Mouse (Mus musculus) spleen, adult 12 weeks (tissue): ENCODE measurements around the gene Ptn.
"Not testable (repeated sequence)": the region's sequence is repeated elsewhere in the genome, so short reads cannot be mapped to it uniquely, and the experiment has no call there.

Source experiments
- DNase-seq: peaks from one replicate; pipeline ENCODE4 v3.0.0; 2022; ENCODE audit warnings: low spot score

Gene Ptn

DNA sequence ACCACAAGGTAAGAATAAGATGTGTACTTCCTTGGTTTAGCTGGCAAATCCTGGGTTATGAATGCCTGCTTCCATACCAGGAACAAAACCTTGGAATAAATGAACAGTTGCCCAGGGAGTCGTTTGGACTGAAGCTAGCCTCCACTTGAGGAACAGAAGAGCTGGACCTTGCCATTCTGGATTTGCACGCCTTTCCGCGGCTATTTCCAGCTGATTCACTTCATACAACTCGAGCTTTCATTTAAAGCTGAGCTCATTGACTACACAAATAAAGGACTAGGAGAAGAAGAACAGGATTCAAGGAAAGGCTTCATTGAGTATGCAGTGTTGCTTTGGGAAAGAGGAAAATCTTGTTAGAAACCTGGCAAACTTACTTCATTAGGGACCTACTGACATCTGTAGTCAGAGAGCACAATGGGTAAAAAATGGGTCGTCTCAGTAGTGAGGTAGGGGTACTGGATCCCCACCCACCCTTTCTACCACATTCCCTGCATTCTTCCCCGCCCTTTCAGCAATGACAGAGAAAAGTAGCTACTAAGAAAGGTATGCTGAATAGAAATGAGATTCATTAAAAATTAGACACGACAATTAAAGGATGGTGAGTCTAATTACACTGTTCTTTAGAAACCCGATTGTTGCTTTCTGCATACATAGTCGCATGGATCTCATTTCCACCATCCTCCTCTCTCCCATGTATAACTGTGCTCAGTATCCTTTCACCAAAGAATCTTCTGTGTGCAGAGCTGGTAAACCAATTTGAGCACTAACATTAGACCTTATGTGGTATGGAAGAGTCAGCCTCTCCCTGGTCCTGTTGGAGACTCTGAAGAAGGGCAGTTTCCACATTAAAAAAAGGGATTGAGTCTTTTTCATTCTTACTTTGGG, 54.8 kb downstream of the Ptn start:
- no peak for DNase-seq

DNA sequence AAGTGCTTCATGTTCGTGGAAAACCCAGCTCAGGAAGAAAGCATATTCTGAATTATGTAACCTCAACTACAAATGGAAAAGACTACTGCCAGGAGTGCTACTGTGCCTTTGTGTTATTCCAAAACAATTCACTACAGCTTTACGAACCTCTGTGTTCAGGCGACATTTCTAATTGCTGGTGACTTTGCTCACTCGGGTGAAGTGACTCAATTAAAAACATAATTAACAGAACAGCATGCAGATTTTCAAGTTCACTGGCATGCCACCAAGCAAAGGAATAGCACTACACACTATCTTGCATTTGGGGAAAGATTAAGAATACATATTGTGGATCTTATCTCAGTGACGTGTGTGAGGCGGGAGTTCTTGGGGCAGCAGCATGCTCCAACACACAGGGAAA, 57.1 kb downstream of the Ptn start:
- DNase-seq = no peak

DNA sequence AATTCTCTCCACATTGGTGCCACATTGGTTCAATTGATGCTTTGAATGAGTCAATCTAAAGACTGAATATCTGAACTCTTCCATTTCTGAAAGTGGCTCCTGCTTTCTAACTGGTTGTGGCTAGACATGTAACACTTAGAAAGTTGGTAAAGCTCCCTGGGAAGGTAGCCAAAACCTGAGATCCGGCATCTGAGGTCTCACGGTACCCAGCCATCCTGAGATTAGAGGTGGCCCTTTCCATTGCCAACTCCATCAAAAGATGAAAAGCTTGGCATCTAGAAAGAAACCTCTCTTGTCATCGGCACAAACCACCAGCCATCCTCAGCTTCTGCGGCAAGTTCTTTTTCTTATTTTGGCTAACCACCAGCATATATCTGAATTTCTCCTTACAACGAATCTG, 70.2 kb downstream of the Ptn start:
- DNase-seq = no peak

DNA sequence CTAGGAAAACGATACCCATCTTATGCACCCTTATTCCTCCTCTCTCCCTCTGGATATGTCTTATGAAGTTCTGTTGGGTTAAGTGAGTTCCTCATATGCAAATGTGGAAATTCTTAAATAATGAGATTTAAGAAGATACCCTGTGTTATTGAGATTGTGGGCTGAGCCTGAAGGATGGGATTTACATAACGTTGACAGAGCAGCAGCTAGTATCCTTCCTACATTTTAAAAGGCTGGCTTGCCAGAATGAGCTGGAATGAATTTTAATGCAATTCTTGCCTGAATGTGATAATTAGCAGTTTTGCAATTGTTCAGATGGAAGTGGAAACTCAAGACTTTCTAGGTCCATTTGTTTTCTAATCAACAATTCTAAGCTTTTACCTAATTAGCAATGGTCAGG, 73.3 kb downstream of the Ptn start:
- no peak for DNase-seq

DNA sequence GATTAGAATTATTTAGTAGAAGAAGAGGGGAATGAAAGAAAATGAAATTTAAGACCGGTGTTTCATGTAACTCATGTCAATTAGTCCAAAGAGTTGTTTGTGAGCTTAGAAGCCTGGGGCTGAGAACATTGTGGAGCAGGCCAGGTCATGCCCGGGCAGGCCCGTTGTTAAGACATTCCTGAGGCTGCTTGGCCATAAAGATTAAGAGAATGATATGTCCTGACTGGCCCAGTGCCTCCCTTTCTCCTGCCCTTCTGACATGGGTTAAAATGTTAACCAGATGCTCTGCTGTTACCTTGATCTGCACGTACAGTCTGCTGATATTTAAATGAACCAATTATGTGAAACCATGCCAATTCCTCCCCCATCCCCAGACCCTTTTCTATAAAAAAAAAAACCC, 74.4 kb downstream of the Ptn start:
- DNase-seq = not testable (repeated sequence)

DNA sequence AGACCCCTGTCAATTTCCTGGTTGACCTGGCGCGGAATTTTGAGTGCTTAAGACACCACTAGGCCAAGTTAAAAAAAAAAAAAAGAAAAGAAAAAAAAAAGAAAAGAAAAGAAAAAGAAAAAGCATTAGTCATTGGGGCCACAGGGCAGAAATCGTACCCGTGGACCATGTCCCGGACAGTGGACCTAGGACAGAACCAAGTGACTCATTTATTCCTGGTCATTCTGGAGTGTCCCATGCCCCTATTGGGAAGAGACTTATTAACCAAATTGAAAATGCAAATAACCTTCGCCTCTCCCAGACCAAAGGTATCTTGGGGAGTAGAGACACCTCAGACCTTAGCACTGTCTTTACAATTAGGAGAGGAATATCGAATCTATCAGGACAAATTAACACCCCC, 80.2 kb downstream of the Ptn start:
- not testable (repeated sequence) for DNase-seq

DNA sequence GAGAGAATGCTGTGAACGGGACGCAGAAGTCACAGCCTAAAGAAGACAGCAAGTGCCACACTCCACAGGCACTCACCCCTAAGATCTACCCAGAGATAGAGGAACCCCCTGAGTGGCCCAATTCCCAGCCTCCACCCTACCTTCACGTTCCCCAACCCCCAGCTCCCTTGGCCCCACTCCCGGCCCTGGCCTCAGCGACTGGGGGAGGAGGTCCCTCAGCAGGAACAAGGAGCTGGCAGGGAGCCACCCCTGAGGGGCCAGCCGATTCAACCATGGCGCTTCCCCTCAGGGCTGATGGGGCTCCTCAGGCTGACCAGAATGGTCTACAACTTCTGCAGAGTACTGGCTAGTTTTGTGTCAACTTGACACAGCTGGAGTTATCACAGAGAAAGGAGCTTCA, 81.9 kb downstream of the Ptn start:
- no peak for DNase-seq

DNA sequence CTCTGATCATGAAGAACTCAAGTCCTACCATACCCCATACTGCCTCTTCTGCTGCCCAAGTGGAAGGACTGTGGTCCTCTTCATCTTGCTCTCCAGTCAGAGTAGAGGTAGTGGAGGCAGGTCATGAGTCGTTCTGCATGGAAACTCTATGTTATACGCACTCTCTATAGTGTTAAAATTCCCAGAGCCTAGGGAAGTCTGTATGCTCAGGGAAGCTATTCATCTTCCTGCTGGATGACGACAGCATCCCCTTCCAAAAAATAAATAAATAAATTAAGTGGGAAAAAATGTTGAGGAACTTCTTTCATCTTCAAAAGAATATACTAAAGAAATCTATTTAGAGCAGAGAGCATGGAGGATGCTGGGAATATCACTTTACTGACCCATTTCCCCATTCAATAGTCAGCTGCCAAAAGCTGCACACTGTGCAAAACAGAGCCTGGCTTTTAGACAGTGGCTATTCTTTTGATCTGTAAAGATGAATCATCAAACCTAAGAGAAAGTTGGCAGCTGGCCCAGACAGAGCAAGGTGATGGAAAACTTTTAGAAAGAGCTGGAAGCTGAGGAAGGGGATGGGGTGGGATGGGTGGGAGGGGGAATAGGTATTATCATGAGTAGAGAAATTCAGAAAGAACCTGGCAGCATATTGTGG, 84.4 kb downstream of the Ptn start:
- no peak for DNase-seq

DNA sequence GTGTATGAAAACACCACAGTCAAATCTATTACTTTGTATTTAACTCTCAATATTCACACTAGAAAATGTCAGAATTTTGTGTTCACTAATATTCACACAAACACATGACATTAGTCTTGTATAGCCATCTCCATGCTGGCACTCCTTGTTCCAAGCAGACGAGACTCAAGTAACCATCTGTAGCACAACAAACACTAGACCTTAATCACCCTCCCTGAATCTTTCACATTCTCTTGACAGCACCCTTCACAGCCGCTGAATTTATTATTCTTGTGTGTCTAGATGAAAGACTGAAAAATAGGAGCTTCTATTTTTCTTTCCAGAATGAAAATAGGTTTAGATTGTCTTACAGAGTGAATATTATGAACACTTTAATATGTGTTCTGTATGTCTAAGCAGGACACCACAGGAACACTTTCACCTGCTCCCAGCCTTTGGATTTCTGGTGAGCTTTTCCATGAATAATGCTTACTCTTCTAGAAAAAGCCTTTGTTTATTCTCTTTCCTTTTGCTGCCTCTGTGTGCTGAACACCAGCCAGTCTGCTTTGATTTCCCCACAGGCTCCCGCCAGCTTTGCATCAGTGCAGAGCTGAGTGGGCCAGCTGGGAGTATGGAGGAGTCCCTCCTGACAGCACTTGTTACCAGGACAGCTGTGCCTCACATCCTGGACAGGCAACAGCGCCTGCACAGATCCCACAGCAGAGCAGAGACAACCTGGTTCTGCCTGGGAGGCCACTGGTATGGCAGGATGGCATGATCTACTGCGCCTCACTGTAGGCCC, 87.1 kb downstream of the Ptn start:
- no peak for DNase-seq

DNA sequence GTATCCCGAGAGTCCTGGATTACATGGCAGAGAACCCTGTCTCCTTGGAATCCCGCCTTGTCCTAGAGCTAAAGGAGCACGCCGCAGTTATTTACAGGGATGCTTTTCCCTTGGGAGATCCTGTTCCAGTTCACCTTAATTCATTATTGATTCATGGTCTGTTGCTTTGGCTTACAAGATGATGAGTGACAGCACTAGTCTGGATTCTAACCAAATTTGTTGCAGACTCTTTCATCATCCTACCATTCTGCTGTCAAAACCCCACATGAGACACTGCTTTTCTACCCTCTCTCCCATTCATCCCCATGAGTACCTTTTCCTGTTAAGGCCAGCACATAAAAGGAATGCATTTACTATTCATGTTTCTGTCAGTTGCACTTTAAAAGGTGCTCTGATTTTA, 96.7 kb downstream of the Ptn start:
- no peak for DNase-seq

DNA sequence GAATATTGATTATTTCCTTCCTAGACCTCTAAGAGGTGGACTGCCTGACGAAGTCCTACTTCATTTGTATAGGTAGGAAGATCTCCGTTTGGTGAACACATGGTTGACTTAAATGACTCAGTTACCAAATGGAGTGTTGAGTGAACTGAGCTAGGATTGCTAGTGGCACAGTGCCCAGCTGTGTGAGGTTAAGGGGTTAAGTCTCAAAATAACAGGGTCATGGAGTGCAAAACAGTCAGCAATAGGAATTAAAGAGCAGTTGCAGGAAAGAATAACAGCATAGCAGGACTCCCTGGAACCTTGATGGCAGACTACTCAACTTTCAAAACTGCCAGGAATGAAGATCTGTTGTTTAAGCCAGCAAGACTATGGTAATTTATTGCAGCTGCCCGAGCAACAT, 114.5 kb downstream of the Ptn start:
- DNase-seq = no peak

DNA sequence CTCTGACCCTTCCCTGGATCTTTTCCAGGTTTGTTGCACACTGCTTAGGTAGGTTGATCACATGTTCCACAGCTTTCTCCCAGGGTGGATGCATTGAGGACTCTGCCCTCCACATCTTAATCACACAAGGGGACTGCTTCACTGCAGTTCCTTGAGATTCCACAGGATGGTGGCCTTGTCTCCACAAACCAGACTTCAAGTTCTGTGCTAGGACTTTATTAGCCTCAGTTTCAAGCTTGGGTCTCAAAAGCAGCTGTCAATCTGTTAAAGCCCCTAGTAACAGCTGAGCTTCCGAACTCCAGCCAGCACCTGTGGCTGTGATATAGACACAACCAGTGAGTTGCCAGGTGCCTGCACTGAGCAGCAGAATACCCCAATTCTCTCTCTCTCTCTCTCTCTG, 118.5 kb downstream of the Ptn start:
- DNase-seq = no peak

DNA sequence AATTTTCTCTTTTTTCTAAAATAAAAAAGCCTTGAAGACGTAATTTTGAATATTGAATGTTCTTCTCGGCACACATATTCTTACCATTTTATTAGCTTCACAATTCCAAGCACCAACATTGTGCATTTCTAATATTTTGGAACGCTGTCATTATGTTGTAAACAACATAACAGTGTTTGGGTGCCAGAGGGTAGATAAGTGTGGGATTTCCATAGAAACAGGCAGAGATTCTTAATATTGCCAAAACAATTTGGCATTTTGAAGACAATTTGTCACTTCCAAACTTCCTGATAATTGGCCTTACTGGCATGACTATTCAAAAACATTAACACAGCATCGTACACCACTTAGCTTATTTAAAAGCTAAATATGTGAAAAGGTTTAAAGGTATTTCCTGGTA, 119.1 kb downstream of the Ptn start:
- DNase-seq = no peak

DNA sequence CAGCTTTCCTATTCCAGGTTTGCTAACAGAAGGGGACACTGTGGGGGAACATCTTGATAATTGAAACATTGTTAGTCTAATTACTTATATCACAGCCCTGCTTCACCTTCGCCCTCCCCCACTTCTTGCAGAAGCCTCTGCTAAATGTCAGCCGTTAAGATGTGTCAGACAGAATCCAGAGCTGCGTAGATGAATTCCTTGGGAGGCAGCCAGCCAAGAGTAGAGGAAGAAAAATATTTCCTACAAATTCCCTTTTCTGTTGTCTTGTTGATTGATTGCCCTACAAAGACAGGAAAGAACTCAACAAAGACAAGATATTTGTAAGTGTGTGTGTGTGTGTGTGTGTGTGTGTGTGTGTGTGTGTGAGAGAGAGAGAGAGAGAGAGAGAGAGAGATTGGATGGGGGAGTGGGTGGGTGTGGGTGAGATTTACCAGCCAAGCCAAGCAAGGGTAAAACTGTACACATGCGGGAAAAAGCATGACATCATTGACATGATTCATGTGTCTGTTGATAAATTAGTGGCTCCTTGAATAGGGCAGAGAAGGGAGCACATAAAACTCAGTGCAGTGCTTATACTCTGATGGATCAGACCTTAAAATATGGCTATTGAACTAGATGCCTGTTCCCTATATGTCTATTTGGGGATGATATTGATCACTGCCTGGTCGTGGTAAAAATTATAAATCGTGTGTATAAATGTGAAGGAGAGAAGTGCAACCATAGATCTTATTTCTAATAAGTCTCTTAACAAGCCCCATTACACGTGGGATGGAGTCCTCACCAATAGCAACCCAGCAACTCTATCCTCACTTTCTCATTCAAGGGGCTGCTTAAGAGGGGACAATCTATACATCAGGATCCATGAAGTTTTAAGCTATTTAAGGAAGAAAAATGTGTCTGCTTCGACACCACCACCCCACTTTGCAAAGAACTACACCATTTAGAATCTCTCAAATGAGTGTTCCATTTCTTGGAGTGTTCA, 133.0 kb downstream of the Ptn start:
- DNase-seq = no peak

DNA sequence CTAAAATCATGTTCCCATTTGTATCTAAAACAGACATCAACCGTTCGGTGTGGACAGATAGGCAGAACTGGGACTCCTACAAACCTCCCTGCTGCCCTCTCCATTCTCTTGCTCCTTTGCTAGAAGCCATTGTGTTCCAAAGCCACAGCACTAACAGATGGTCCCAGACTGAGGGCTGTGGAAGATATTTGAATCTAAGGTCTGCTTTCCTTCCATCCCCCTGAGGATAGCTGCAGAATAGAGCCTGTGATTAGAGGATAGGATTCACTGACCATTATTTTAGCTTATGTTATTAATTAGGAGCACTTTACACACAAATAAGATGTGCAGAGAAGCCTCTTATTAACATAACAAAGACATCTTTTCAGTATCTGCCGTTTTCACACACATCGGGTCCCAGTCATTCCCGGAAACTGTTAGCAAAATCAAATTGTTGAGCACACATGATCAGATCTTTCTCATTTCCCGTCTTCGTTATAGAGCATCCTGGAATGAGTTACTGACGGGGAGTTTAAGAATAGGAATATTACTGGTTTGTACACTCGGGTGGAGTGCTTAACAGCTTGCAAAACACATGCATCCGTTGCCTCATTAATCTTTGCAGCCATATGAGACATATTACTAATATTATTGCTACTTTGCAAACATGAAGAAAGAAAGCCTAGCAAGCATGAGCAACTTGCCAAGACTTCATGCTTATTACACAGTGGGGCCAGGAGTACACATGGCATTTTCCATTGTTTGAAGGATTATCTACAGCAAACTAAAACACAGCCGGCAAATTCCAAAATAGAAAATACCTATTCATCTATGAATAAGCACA, 137.4 kb downstream of the Ptn start:
- DNase-seq = no peak

DNA sequence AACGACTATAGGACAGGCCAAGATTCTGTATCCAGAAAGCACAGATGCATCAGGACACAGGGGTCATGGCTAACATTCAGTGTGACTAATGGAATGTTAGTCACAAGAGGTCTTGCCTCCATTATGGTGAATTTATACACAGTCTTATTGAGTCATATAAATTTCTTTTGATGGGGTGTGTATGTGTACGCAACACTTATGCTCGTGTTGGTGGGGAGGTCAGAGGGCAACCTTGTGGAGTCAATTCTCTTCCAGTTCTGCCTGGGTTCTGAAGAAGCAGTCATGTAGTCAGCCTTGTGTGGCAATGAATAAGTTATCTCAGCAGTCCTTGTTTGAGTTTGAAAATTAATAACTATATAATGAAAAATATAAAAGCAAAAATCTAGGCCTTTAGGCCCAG, 138.7 kb downstream of the Ptn start:
- no peak for DNase-seq
